Mouse (Mus musculus) effector memory CD4-positive, alpha-beta T cell, adult 5 months (primary cell): ENCODE data around the gene Dus3l. TPM values are rescaled to one million over a fixed set of nuclear protein-coding genes. Genes with fewer than 3 reads are reported as not detected.

Experiments used
- polyA plus RNA-seq: library from polyadenylated mRNA; unstranded; fragments of 100-300 nt; shearing (Covaris generic); gene quantifications from one replicate; pipeline ENCODE4 v1.2.1, GENCODE M21; 2017

The Dus3l gene
- 43.1 TPM for polyA plus RNA-seq

GRCm38 (mm10) chr17:56764474-56765354 is at the start of gene Dus3l:
Dus3l (plus strand) TSS chr17:56764757.

DNA sequence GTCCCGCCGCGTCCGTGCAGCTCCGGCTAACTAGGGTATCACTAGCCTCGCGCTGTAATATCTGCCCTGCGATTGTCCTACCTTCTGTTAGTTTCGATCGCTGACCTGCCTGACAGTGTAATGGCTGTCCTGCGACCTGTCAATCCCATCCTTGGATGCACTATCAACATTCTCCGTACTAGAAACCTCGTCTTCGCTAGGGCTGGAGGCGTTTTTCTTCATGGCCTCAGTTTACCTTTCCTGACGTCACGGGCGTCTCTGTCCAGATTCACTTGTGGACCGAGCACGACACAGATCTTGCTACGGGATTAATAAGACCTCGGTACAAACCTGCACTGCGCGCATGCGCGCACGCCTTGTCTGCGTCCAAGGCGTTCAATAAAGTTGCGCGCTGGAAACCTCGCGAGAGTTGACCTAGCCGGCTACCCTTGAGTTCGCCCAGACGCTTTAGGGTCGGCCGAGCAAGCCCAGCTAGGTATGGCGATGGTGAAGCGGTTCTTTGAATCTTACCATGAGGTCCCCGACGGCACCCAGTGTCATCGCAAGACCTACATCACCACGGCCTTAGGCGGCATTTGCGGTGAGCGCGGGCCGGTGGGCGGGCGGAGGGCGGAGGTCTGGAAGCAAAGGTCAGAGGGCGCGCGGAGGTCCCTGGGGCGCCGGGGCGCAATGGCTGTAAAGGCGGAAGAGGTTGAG is 47.0 kb upstream of the Dus3l start, which contains the start of the genes Ndufa11 and Vmac:
Gene Ndufa11 (plus strand): TSS at position 405 of the 696 bp plus-strand sequence.
Gene Vmac (minus strand): TSS at position 660 of the 696 bp plus-strand sequence.

GRCm38 (mm10) chr17:56757416-56758123 is 7.0 kb upstream of the Dus3l start, which contains the start of gene Nrtn:
Nrtn (minus strand) TSS chr17:56757530.

GRCm38 (mm10) chr17:56769950-56770349 is 5.4 kb downstream of the Dus3l start, which contains the start of gene Prr22:
Prr22 (plus strand) TSS chr17:56770250.

Other genes with a start within 250 kb of the Dus3l start
- 0.40 TPM for gene Gm20219, start 210.4 kb upstream of the Dus3l start, polyA plus RNA-seq
- gene Safb2, start 180.2 kb upstream of the Dus3l start, polyA plus RNA-seq, result 215 TPM
- gene Safb, start 179.9 kb upstream of the Dus3l start, polyA plus RNA-seq, result 213 TPM
- gene 2410015M20Rik, start 155.0 kb upstream of the Dus3l start, polyA plus RNA-seq, result 133 TPM
- gene Rpl36, start 151.3 kb upstream of the Dus3l start, polyA plus RNA-seq, result 1,953 TPM
- 53.4 TPM for gene Lonp1, start 137.9 kb upstream of the Dus3l start, polyA plus RNA-seq
- gene Catsperd, start 136.6 kb upstream of the Dus3l start, polyA plus RNA-seq, result 1.2 TPM
- gene Ranbp3, start 91.5 kb upstream of the Dus3l start, polyA plus RNA-seq, result 72.6 TPM
- 139 TPM for gene Ndufa11, start 47.0 kb upstream of the Dus3l start, polyA plus RNA-seq
- 8.5 TPM for gene Vmac, start 46.7 kb upstream of the Dus3l start, polyA plus RNA-seq
- not detected for gene Nrtn, start 7.2 kb upstream of the Dus3l start, polyA plus RNA-seq
- 0.95 TPM for gene Prr22, start 5.5 kb downstream of the Dus3l start, polyA plus RNA-seq
- 2.5 TPM for gene Rfx2, start 66.3 kb downstream of the Dus3l start, polyA plus RNA-seq
- gene Acsbg2, start 109.7 kb downstream of the Dus3l start, polyA plus RNA-seq, result not detected
- gene 1700061G19Rik, start 110.7 kb downstream of the Dus3l start, polyA plus RNA-seq, result 0.14 TPM
- 24.8 TPM for gene Mllt1, start 170.7 kb downstream of the Dus3l start, polyA plus RNA-seq
- not detected for gene Acer1, start 217.4 kb downstream of the Dus3l start, polyA plus RNA-seq
- gene Clpp, start 225.5 kb downstream of the Dus3l start, polyA plus RNA-seq, result 39.7 TPM
- gene Alkbh7, start 232.6 kb downstream of the Dus3l start, polyA plus RNA-seq, result 12.0 TPM
- not detected for gene Pspn, start 235.3 kb downstream of the Dus3l start, polyA plus RNA-seq
- gene Gtf2f1, start 246.5 kb downstream of the Dus3l start, polyA plus RNA-seq, result 62.3 TPM
- 0.42 TPM for gene Gm17949, start 246.7 kb downstream of the Dus3l start, polyA plus RNA-seq